ENCODE assay signal across 9 mouse cellular contexts in genomic region chr5:104108127-104108875, GRCm38 (mm10). TPM values are rescaled to one million over a fixed set of nuclear protein-coding genes. Genes with fewer than 3 reads are reported as not detected.
DNase-seq lines count a peak whose midpoint lies in the region; ATAC-seq and TF ChIP-seq lines count a peak whose summit lies in the region.
"Had no signal": no experiment of that assay in that cellular context is flagged by ENCODE, and none has a peak within 500 bp of the region (broad histone marks: within the 10 kb centered on the region; RNA-seq: fewer than 3 reads in every experiment).

No protein-coding gene starts in this region.

- H3K4me2 ChIP-seq in lung, postnatal 0 days (replicated peaks; ENCODE audit: low read depth, low read length) = peak overlapping the region; percentile 56
- H3K4me2 ChIP-seq in stomach, embryonic 16.5 days (ENCODE audit: low read depth, low read length) = peak overlapping the region; percentile 59

- ATAC-seq in lung, postnatal 0 days = no peak
- peak; percentile 34; the same call in 1 of the 2 replicates for ATAC-seq in stomach, embryonic 16.5 days (ENCODE audit: insufficient read depth, low FRiP score)

- H3K27ac ChIP-seq in lung, postnatal 0 days (ENCODE audit: low read length) = peak overlapping the region; percentile 66
- peak overlapping the region; percentile 63; the same call in 1 of the 2 replicates for H3K27ac ChIP-seq in limb, embryonic 10.5 days
- H3K27ac ChIP-seq in stomach, embryonic 16.5 days (ENCODE audit: low read length) = peak overlapping the region; percentile 91

- H3K36me3 ChIP-seq in lung, postnatal 0 days (ENCODE audit: insufficient read depth, low read length) = no peaks in the 10 kb centered on the region
- no peaks in the 10 kb centered on the region for H3K36me3 ChIP-seq in limb, embryonic 10.5 days
- no peaks in the 10 kb centered on the region for H3K36me3 ChIP-seq in stomach, embryonic 16.5 days (ENCODE audit: control insufficient read depth, insufficient read depth, low read length)

- H3K4me3 ChIP-seq in lung, postnatal 0 days (ENCODE audit: low read depth, low read length) = 0 out of 2 replicates have a peak overlapping the region, but pooled peaks have one; percentile 10
- H3K4me3 ChIP-seq in limb, embryonic 10.5 days = peak overlapping the region; percentile 24; the same call in 1 of the 2 replicates
- peak overlapping the region; percentile 24 for H3K4me3 ChIP-seq in stomach, embryonic 16.5 days (replicated peaks; ENCODE audit: low read length)
- H3K4me3 ChIP-seq: megakaryocyte, embryonic 14.5 days had no signal

- H3K4me1 ChIP-seq in lung, postnatal 0 days (ENCODE audit: insufficient read depth, low read depth, low read length) = peaks cover 16% of the 10 kb centered on the region; the same call in 1 of the 2 replicates
- H3K4me1 ChIP-seq in limb, embryonic 10.5 days = peaks cover 68% of the 10 kb centered on the region
- H3K4me1 ChIP-seq in stomach, embryonic 16.5 days (ENCODE audit: control insufficient read depth, insufficient read depth, low read length) = peaks cover 33% of the 10 kb centered on the region

- DNase-seq in cerebellum, postnatal 10 days = peak; percentile 50 to 51
- no peak for DNase-seq in cerebellum, adult 9-10 months
- no peak for DNase-seq in lung, postnatal 0 days (ENCODE audit: low spot score)
- no peak for DNase-seq in lung, postnatal 36 days
- DNase-seq in limb, embryonic 10.5 days (ENCODE audit: low spot score) = peak; percentile 41
- no peak for DNase-seq in testis, postnatal 14 days (ENCODE audit: low spot score)
- no peak for DNase-seq in cerebellum, adult 8-10 months

- TF ChIP-seq CTCF in lung, postnatal 0 days (IDR thresholded peaks at IDR 0.05) = no peak

- TF ChIP-seq EP300 in lung, postnatal 0 days (IDR thresholded peaks at IDR 0.05) = no peak

- no peak overlapping the region for H3K9ac ChIP-seq in lung, postnatal 0 days (replicated peaks; ENCODE audit: low read depth)
- H3K9ac ChIP-seq in stomach, embryonic 16.5 days (ENCODE audit: low read length) = peak overlapping the region; percentile 59

- WGBS in lung, postnatal 0 days = 48% methylated on average over 11 of the region's 11 CpGs
- WGBS in limb, embryonic 10.5 days = 52% methylated on average over 11 of the region's 11 CpGs
- 53% methylated on average over 11 of the region's 11 CpGs for WGBS in stomach, embryonic 16.5 days

- no peaks in the 10 kb centered on the region for H3K27me3 ChIP-seq in lung, postnatal 0 days (replicated peaks; ENCODE audit: insufficient read depth, low read length)
- H3K27me3 ChIP-seq in limb, embryonic 10.5 days (ENCODE audit: low read depth, poor library complexity, severe bottlenecking) = no peaks in the 10 kb centered on the region
- H3K27me3 ChIP-seq in stomach, embryonic 16.5 days (ENCODE audit: control insufficient read depth, insufficient read depth, low read length) = no peaks in the 10 kb centered on the region

- no peaks in the 10 kb centered on the region for H3K9me3 ChIP-seq in lung, postnatal 0 days (ENCODE audit: low read length)
- no peaks in the 10 kb centered on the region for H3K9me3 ChIP-seq in limb, embryonic 10.5 days (replicated peaks)
- H3K9me3 ChIP-seq in stomach, embryonic 16.5 days (replicated peaks; ENCODE audit: control insufficient read depth, low read length) = no peaks in the 10 kb centered on the region
- H3K9me3 ChIP-seq: megakaryocyte, embryonic 14.5 days had no signal

RNA-seq across cellular contexts. Expression of gene Sparcl1, which starts 5.2 kb away (rescaled TPM):
- polyA plus RNA-seq in lung, postnatal 0 days (2015; fragmentation: Nextera tagmentation; extraction: Ambion mirVana) = 285 and 301 TPM in 2 replicates
- polyA plus RNA-seq in limb, embryonic 10.5 days (2016; fragmentation: Nextera tagmentation; extraction: Ambion mirVana) = 9.4 and 17.1 TPM in 2 replicates
- polyA plus RNA-seq in stomach, embryonic 16.5 days (2015; fragmentation: Nextera tagmentation; extraction: Ambion mirVana) = 380 and 388 TPM in 2 replicates

RNA-seq across cellular contexts. Expression of gene Gm17660, which starts 30.9 kb away (rescaled TPM):
- polyA plus RNA-seq in lung, postnatal 0 days (2015; fragmentation: Nextera tagmentation; extraction: Ambion mirVana) = not detected in 2 replicates
- not detected in 2 replicates for polyA plus RNA-seq in limb, embryonic 10.5 days (2016; fragmentation: Nextera tagmentation; extraction: Ambion mirVana)
- 0.57 TPM in 1 of 2 replicates, not detected in the other for polyA plus RNA-seq in stomach, embryonic 16.5 days (2015; fragmentation: Nextera tagmentation; extraction: Ambion mirVana)

Comparison
In these comparisons a context has a peak if more than half of its experiments do, and no peak if none do; other contexts are left out.
1. DNase-seq: peak in cerebellum, postnatal 10 days (2 of 2) and limb, embryonic 10.5 days (single experiment); none in cerebellum, adult 9-10 months (single experiment), lung, postnatal 0 days (single experiment), lung, postnatal 36 days (single experiment), testis, postnatal 14 days (single experiment) and cerebellum, adult 8-10 months (single experiment).
2. RNA of gene Sparcl1, which starts 5.2 kb away (polyA plus RNA-seq): 380 to 388 TPM in stomach, embryonic 16.5 days and 285 to 301 TPM in lung, postnatal 0 days; 9.4 to 17.1 TPM in limb, embryonic 10.5 days; every median in the first group is over 10 times any median in the second.
3. Peak in every context shown above with its lines, with median percentiles within 50 percentile points of each other: H3K27ac ChIP-seq and H3K4me3 ChIP-seq.